Mouse (Mus musculus): ENCODE data around the gene Dvl1.

The Dvl1 gene

DNA sequence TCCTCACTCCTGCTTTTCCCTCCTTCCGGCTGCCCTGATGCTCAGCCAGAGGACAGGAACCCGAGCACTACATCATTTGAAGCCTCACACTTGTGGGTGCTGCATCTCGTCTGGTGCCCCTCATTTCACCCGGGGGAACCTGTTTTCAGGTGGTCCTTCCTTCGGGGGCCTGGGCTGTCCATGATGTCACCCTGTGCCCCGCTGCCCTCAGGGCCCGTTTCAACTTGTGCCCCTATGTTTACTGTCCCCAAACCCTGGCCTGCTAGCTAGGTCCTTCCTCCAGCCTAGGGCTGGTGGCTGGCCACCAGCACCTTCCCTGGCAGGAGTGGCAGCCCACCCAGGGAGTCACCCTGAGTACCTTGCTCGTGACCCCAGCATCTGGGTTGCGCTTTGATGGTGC, 58.9 kb downstream of the Dvl1 start:
- in situ Hi-C loops (cut with MboI, MseI): loop anchor here (5.0 to 10.0 kb wide), 2 partner anchors 66 to 319 kb away; no protein-coding TSS in a partner anchor

GRCm38 (mm10) chr4:155907003-155907402, 59.8 kb downstream of the Dvl1 start:
- in situ Hi-C loops (cut with MboI, MseI): loop anchor here (5.0 to 10.0 kb wide), 2 partner anchors 65 to 318 kb away; no protein-coding TSS in a partner anchor

DNA sequence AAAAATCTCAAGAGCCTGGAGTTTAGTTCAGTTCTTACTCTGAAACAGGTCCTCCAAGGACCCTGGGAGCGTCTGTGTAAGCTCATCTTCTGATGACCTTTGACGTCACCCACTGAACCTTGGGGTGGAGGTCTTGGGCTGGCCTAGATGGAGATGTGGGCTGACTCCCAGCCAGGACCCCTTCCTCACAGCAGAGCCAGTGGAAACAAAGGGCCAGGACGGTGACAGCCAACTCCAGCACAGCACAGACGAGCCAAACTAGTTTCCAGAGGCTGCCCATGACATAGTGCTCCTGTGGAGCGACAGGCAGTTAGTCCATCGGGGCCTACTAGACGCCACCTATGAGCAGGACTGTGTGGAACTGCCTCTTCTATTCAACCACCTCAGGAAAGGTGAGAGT, 61.1 kb downstream of the Dvl1 start:
- in situ Hi-C loops (cut with MboI, MseI): loop anchor here (5.0 to 10.0 kb wide), 2 partner anchors 64 to 317 kb away; no protein-coding TSS in a partner anchor

DNA sequence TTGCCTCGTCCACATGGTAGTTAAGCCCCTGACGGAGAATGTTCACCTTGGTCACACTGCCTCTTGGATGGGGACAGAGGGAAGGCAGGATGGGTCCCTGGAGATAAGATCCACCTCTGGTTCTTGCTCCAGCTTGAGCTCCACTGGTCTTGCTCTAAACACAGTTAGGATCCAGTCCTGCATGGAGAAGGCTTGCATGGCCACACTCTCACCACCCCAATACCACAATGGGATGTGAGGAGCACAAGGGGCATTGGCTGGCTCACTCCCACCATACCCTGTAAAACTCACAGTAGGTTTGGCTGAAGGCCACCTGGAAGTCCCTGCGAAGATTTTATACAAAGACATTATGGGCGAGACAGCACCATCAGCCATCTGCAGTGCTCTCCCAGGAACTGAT, 61.5 kb downstream of the Dvl1 start:
- in situ Hi-C loops (cut with MboI, MseI): loop anchor here (5.0 to 10.0 kb wide), 2 partner anchors 64 to 316 kb away; no protein-coding TSS in a partner anchor
